Mouse (Mus musculus) MEL (cell line): ENCODE measurements at regions not wholly inside any gene's neighbourhood (a gene's known extent, or its start where the extent isn't known, plus 50 kb on each side); places are given as distances from the start of the nearest gene placed in this dataset.

Experiments
- DNase-seq: peaks from one replicate; pipeline ENCODE4 v3.0.0; 2011; ENCODE audit warnings: low read depth, low spot score
- H3K27ac ChIP-seq: 2 replicates; pipeline ENCODE4 v1.5.1; 2012; ENCODE audit warnings: low read depth, mild to moderate bottlenecking, control low read depth, low read length, moderate library complexity; ENCODE audit not compliant: control insufficient read depth
- H3K27me3 ChIP-seq, 2 experiments: fragments of 150-350 bp in 1 of 2; sonication (generic) in 1 of 2; 2 replicates each; pipeline ENCODE4 v1.6.1; 2012; ENCODE audit warnings: low read length in 2 of 2, mild to moderate bottlenecking in 2 of 2, improper control_type of control experiment in 1 of 2, moderate library complexity in 1 of 2; ENCODE audit not compliant: insufficient read depth in 2 of 2, control insufficient read depth in 1 of 2
- H3K36me3 ChIP-seq, 2 experiments: 2 replicates each; pipeline ENCODE4 v1.6.1; 2012 to 2014; ENCODE audit warnings: low read length in 2 of 2, improper control_type of control experiment in 1 of 2, inconsistent platforms in 1 of 2, mild to moderate bottlenecking in 1 of 2; ENCODE audit not compliant: insufficient read depth in 2 of 2, control insufficient read depth in 1 of 2
- H3K4me1 ChIP-seq, 2 experiments: fragments of 150-350 bp in 1 of 2; sonication (generic) in 1 of 2; 2 replicates each; pipeline ENCODE4 v1.6.1; 2012; ENCODE audit warnings: low read length in 2 of 2, improper control_type of control experiment in 1 of 2, mild to moderate bottlenecking in 1 of 2; ENCODE audit not compliant: insufficient read depth in 2 of 2, control insufficient read depth in 1 of 2
- H3K4me3 ChIP-seq, 2 experiments: fragments of 150-350 bp in 1 of 2; sonication (generic) in 1 of 2; 2 replicates each; pipeline ENCODE4 v1.5.1; 2012; ENCODE audit warnings: low read depth in 2 of 2, low read length in 2 of 2, mild to moderate bottlenecking in 2 of 2, moderate library complexity in 2 of 2, control low read depth in 1 of 2, improper control_type of control experiment in 1 of 2; ENCODE audit not compliant: control insufficient read depth in 1 of 2, insufficient read depth in 1 of 2
- H3K79me2 ChIP-seq: 2 replicates; pipeline ENCODE4 v1.6.1; 2012; ENCODE audit warnings: mild to moderate bottlenecking, low read length, moderate library complexity; ENCODE audit not compliant: control insufficient read depth, poor library complexity, insufficient read depth
- H3K9ac ChIP-seq: 2 replicates; pipeline ENCODE4 v1.6.1; 2012; ENCODE audit warnings: low read depth, mild to moderate bottlenecking, control low read depth, low read length, moderate library complexity; ENCODE audit not compliant: control insufficient read depth, poor library complexity, severe bottlenecking
- H3K9me3 ChIP-seq: fragments of 150-350 bp; sonication (generic); replicated peaks from 2 replicates; pipeline ENCODE4 v1.6.1; 2012; ENCODE audit warnings: mild to moderate bottlenecking, low read length, improper control_type of control experiment, moderate library complexity; ENCODE audit not compliant: insufficient read depth
- CHD2 ChIP-seq: IDR thresholded peaks from 2 replicates; pipeline ENCODE4 v1.6.1; 2011; ENCODE audit warnings: low read length, improper control_type of control experiment
- CTCF ChIP-seq, 3 experiments: IDR thresholded peaks in 2 of 3; conservative IDR thresholded peaks in 1 of 3; 2 replicates each; pipeline ENCODE4 v1.5.1; 2011 to 2012; ENCODE audit warnings: low read length in 3 of 3, low read depth in 2 of 3, mild to moderate bottlenecking in 2 of 3, improper control_type of control experiment in 1 of 3, inconsistent platforms in 1 of 3, mixed read lengths in 1 of 3, moderate library complexity in 1 of 3; ENCODE audit not compliant: control insufficient read depth in 1 of 3, insufficient read depth in 1 of 3, poor library complexity in 1 of 3, severe bottlenecking in 1 of 3
- EP300 ChIP-seq, 2 experiments: IDR thresholded peaks; 2 replicates each; pipeline ENCODE4 v1.6.1; 2011; ENCODE audit warnings: improper control_type of control experiment in 2 of 2, low read length in 2 of 2, low read depth in 1 of 2, mild to moderate bottlenecking in 1 of 2
- HCFC1 ChIP-seq: IDR thresholded peaks from 2 replicates; pipeline ENCODE4 v1.6.1; 2012; ENCODE audit warnings: low read depth, mild to moderate bottlenecking, inconsistent platforms, low read length, improper control_type of control experiment, moderate library complexity
- KAT2A ChIP-seq: conservative IDR thresholded peaks from 2 replicates; pipeline ENCODE4 v1.6.1; 2012; ENCODE audit warnings: low read depth, low read length, improper control_type of control experiment, inconsistent platforms
- MAFK ChIP-seq: IDR thresholded peaks from 2 replicates; pipeline ENCODE4 v1.6.1; 2011; ENCODE audit warnings: low read depth, mild to moderate bottlenecking, low read length, improper control_type of control experiment, borderline replicate concordance
- MAX ChIP-seq: IDR thresholded peaks from 2 replicates; pipeline ENCODE4 v1.6.1; 2011; ENCODE audit warnings: low read length, improper control_type of control experiment
- MEF2A ChIP-seq: IDR thresholded peaks from 2 replicates; pipeline ENCODE4 v1.6.1; 2014; ENCODE audit warnings: low read depth, mild to moderate bottlenecking, inconsistent platforms, low read length, improper control_type of control experiment; ENCODE audit not compliant: poor library complexity, insufficient replicate concordance, severe bottlenecking; ENCODE audit errors: extremely low read depth
- MXI1 ChIP-seq: IDR thresholded peaks from 2 replicates; pipeline ENCODE4 v1.6.1; 2011; ENCODE audit warnings: mild to moderate bottlenecking, low read depth, low read length, improper control_type of control experiment
- MYC ChIP-seq: IDR thresholded peaks from 2 replicates; pipeline ENCODE4 v1.6.1; 2011; ENCODE audit warnings: low read depth, mild to moderate bottlenecking, low read length, improper control_type of control experiment, moderate library complexity
- POLR2A ChIP-seq, 2 experiments: IDR thresholded peaks; 2 replicates each; pipeline ENCODE4 v1.6.1; 2011 to 2012; ENCODE audit warnings: low read length in 2 of 2, mild to moderate bottlenecking in 2 of 2, control low read depth in 1 of 2, improper control_type of control experiment in 1 of 2, low read depth in 1 of 2, moderate library complexity in 1 of 2; ENCODE audit not compliant: control insufficient read depth in 1 of 2, insufficient read depth in 1 of 2, poor library complexity in 1 of 2
- POLR2AphosphoS5 ChIP-seq: IDR thresholded peaks from 2 replicates; pipeline ENCODE4 v1.6.1; 2012; ENCODE audit warnings: low read depth, borderline replicate concordance, mild to moderate bottlenecking, inconsistent platforms, low read length, moderate library complexity, mixed read lengths
- SMC3 ChIP-seq: IDR thresholded peaks from 2 replicates; pipeline ENCODE4 v1.6.1; 2011; ENCODE audit warnings: low read depth, low read length, improper control_type of control experiment
- TBP ChIP-seq: IDR thresholded peaks from 2 replicates; pipeline ENCODE4 v1.8.0; 2011; ENCODE audit warnings: low read depth, low read length, improper control_type of control experiment
- UBTF ChIP-seq: IDR thresholded peaks from 2 replicates; pipeline ENCODE4 v1.6.1; 2012; ENCODE audit warnings: low read depth, mild to moderate bottlenecking, inconsistent platforms, low read length, improper control_type of control experiment, moderate library complexity, borderline replicate concordance; ENCODE audit not compliant: insufficient read depth
- USF1 ChIP-seq: IDR thresholded peaks from 2 replicates; pipeline ENCODE4 v1.6.1; 2014; ENCODE audit warnings: low read depth, mild to moderate bottlenecking, inconsistent platforms, low read length, improper control_type of control experiment, moderate library complexity
- USF2 ChIP-seq, 2 experiments: IDR thresholded peaks; 2 replicates each; pipeline ENCODE4 v1.6.1; 2011 to 2012; ENCODE audit warnings: improper control_type of control experiment in 2 of 2, low read length in 2 of 2, borderline replicate concordance in 1 of 2, inconsistent platforms in 1 of 2, low read depth in 1 of 2, mild to moderate bottlenecking in 1 of 2; ENCODE audit not compliant: insufficient read depth in 1 of 2

DNA sequence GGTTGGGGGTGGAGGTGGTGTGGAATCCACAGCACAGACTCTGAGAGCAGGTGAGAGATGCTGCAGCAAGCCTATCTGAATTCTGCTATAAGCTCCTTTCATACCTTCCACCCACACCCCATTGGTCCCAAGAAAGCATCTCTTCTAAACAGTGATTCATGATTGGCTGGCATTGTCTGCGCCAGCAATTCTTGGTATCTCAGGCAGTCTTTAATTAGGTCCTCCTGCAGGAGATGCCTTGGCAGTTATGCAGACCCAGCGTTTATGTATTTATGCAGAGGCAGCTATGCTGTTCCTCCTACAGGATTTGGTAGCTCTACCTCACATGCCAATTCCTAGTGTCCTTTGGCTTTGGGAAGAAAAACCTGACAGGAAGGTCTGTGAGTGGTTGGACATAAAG is 162.9 kb upstream of the Gas1 start:
- H3K27ac ChIP-seq = no peak overlapping the region
- H3K4me1 ChIP-seq = no peaks in the 10 kb centered on the region
- H3K79me2 ChIP-seq = no peaks in the 10 kb centered on the region
- no peaks in the 10 kb centered on the region for H3K9me3 ChIP-seq
- no peak for DNase-seq
- H3K4me3 ChIP-seq = no peak overlapping the region
- TF ChIP-seq EP300 (IDR thresholded peaks at IDR 0.05; ENCODE audit: low read depth in 1 of 2, low read length in 2 of 2) (no peak), TBP (no peak), POLR2AphosphoS5 (no peak), POLR2A (IDR thresholded peaks at IDR 0.05; ENCODE audit: control insufficient read depth in 1 of 2, insufficient read depth in 1 of 2, low read depth in 1 of 2, low read length in 2 of 2, poor library complexity in 1 of 2) (no peak), MAFK (no peak), CHD2 (no peak), MAX (no peak), HCFC1 (no peak), USF1 (no peak), CTCF (IDR thresholded peaks at IDR 0.05 in 2 of 3, conservative IDR thresholded peaks at IDR 0.05 in 1 of 3; ENCODE audit: control insufficient read depth in 1 of 3, insufficient read depth in 1 of 3, low read depth in 2 of 3, low read length in 3 of 3, poor library complexity in 1 of 3, severe bottlenecking in 1 of 3) (no peak), MXI1 (no peak), USF2 (IDR thresholded peaks at IDR 0.05; ENCODE audit: borderline replicate concordance in 1 of 2, insufficient read depth in 1 of 2, low read depth in 1 of 2, low read length in 2 of 2) (no peak), SMC3 (no peak), MYC (no peak), MEF2A (no peak)
- no peak overlapping the region for H3K9ac ChIP-seq
- H3K36me3 ChIP-seq = no peaks in the 10 kb centered on the region
- no peaks in the 10 kb centered on the region for H3K27me3 ChIP-seq

DNA sequence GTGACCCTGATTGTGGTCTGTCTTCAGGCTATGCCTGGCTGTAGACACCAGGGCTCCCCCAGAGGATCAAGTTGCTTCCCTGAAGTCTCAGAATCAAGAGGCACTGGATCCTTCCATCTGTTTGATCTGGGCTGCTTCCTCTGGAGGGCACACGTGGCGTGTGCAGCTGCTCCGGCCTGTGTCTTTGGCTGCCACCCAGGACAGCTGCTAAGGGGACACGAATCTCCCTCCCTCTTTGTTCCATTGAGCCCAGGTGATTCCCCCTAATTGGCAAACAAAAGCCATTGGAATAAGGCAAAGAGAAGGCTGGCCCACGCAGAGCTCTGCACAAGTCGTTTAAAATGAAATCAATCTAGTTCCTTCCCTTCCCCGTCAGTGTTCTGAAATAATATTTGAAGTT is 170.7 kb upstream of the Gas1 start:
- Histone ChIP-seq H3K27me3 (no peaks in the 10 kb centered on the region), H3K36me3 (no peaks in the 10 kb centered on the region), H3K4me3 (no peak overlapping the region), H3K4me1 (no peaks in the 10 kb centered on the region), H3K79me2 (no peaks in the 10 kb centered on the region), H3K9me3 (no peaks in the 10 kb centered on the region), H3K9ac (no peak overlapping the region), H3K27ac (no peak overlapping the region)
- DNase-seq = no peak
- TF ChIP-seq KAT2A = no peak
- TF ChIP-seq POLR2AphosphoS5 = no peak
- no peak for TF ChIP-seq MAFK
- no peak for TF ChIP-seq UBTF
